Mouse (Mus musculus) liver, embryonic 11.5 days (tissue): ENCODE results near the gene Upf3b. TPM values are rescaled to one million over a fixed set of nuclear protein-coding genes. Genes with fewer than 3 reads are reported as not detected.

Experiments
- ATAC-seq: fragments of 200-750 bp; cut with Nextera tagmentation; replicated peaks from 2 replicates; pipeline ENCODE4 v1.8.0; 2017; ENCODE audit warnings: moderate number of reproducible peaks, mild to moderate bottlenecking, moderate TSS enrichment, moderate library complexity; ENCODE audit not compliant: low FRiP score
- DNase-seq: peaks from one replicate; pipeline ENCODE4 v3.0.0-alpha.2; 2017; ENCODE audit warnings: low spot score
- H3K27ac ChIP-seq: fragments of 300-500 bp; sonication (generic); 2 replicates; pipeline ENCODE4 v1.5.1; 2014; ENCODE audit warnings: mild to moderate bottlenecking, low read depth, low read length, control low read depth
- H3K27me3 ChIP-seq: fragments of 300-500 bp; sonication (generic); replicated peaks from 2 replicates; pipeline ENCODE4 v1.6.1; 2014; ENCODE audit warnings: low read length, mixed read lengths; ENCODE audit not compliant: control insufficient read depth, insufficient read depth
- H3K36me3 ChIP-seq: fragments of 300-500 bp; sonication (generic); 2 replicates; pipeline ENCODE4 v1.6.1; 2014; ENCODE audit warnings: mild to moderate bottlenecking, low read length, moderate library complexity, mixed read lengths; ENCODE audit not compliant: control insufficient read depth, insufficient read depth
- H3K4me1 ChIP-seq: fragments of 300-500 bp; sonication (generic); replicated peaks from 2 replicates; pipeline ENCODE4 v1.6.1; 2014; ENCODE audit warnings: low read length, mixed read lengths; ENCODE audit not compliant: control insufficient read depth, insufficient read depth
- H3K4me2 ChIP-seq: fragments of 300-500 bp; sonication (generic); 2 replicates; pipeline ENCODE4 v1.6.1; 2014; ENCODE audit warnings: mild to moderate bottlenecking, control low read depth, moderate library complexity
- H3K4me3 ChIP-seq: fragments of 300-500 bp; sonication (generic); 2 replicates; pipeline ENCODE4 v1.5.1; 2014; ENCODE audit warnings: low read depth, low read length, control low read depth
- H3K9ac ChIP-seq: fragments of 300-500 bp; sonication (generic); 2 replicates; pipeline ENCODE4 v1.6.1; 2014; ENCODE audit warnings: low read depth, low read length, control low read depth
- H3K9me3 ChIP-seq: fragments of 300-500 bp; sonication (generic); 2 replicates; pipeline ENCODE4 v1.6.1; 2016; ENCODE audit warnings: low read length, inconsistent platforms, mixed read lengths; ENCODE audit not compliant: control insufficient read depth
- WGBS: fragments of 180-500 bp; shearing (Covaris S2); extraction: QIAGEN DNeasy Blood & Tissue Kit; methylation state at CpG from one replicate; pipeline ENCODE4 v1.1.7; 2014; 5-methylcytosine and 5-hydroxymethylcytosine counted together
- polyA plus RNA-seq: library from polyadenylated mRNA; unstranded; fragments of >200 nt; fragmentation: Nextera tagmentation; extraction: Ambion mirVana; gene quantifications from 2 replicates; pipeline ENCODE4 v1.2.1, GENCODE M21; 2014

The Upf3b gene
- polyA plus RNA-seq, 1 experiment from 2014 or later = 20.9 TPM

- Histone ChIP-seq H3K4me2 (no peak overlapping the region), H3K27ac (no peak overlapping the region), H3K4me1 (no peaks in the 10 kb centered on the region), H3K27me3 (peaks cover 8% of the 10 kb centered on the region), H3K36me3 (no peaks in the 10 kb centered on the region), H3K4me3 (no peak overlapping the region), H3K9me3 (no peaks in the 10 kb centered on the region), H3K9ac (no peak overlapping the region)
- ATAC-seq = no peak
- DNase-seq = no peak
- WGBS = 68% methylated on average over 3 of the region's 3 CpGs
These were observed 9.5 kb upstream of the Upf3b start for GRCm38 (mm10) chrX:37119585-37119984.

DNA sequence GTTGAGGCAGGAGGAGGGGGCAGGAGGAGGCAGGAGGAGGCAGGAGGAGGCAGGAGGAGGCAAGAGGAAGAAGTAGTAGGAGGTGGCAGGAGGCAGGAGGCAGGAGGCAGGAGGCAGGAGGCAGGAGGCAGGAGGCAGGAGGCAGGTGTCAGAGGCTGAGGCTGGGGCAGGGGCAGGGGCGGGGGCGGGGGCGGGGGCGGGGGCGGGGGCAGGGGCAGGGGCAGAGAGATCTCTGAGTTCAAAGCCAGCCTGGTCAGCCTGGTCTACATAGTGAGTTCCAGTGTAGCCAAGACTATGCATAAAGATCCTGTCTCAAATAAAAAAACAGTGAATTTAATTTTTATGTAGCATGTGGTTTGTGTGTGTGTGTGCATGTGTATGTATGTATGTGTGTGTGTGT, 7.0 kb upstream of the Upf3b start:
- Histone ChIP-seq H3K27me3 (peaks cover 8% of the 10 kb centered on the region), H3K9ac (no peak overlapping the region), H3K36me3 (no peaks in the 10 kb centered on the region), H3K4me3 (no peak overlapping the region), H3K4me2 (no peak overlapping the region), H3K27ac (no peak overlapping the region), H3K4me1 (no peaks in the 10 kb centered on the region), H3K9me3 (no peaks in the 10 kb centered on the region)
- 33% methylated on average over 4 of the region's 5 CpGs for WGBS
- ATAC-seq = no peak
- DNase-seq = no peak

GRCm38 (mm10) chrX:37110881-37111193, 715 bp upstream of the Upf3b start:
- Histone ChIP-seq H3K36me3 (no peaks in the 10 kb centered on the region), H3K9me3 (no peaks in the 10 kb centered on the region), H3K27me3 (no peaks in the 10 kb centered on the region; the same call in 1 of the 2 replicates), H3K9ac (no peak overlapping the region), H3K4me1 (no peaks in the 10 kb centered on the region), H3K27ac (no peak overlapping the region), H3K4me2 (peak overlapping the region; percentile 28; the same call in 1 of the 2 replicates), H3K4me3 (no peak overlapping the region)
- ATAC-seq = no peak
- DNase-seq = no peak
- WGBS = 74% methylated on average over 4 of the region's 4 CpGs

DNA sequence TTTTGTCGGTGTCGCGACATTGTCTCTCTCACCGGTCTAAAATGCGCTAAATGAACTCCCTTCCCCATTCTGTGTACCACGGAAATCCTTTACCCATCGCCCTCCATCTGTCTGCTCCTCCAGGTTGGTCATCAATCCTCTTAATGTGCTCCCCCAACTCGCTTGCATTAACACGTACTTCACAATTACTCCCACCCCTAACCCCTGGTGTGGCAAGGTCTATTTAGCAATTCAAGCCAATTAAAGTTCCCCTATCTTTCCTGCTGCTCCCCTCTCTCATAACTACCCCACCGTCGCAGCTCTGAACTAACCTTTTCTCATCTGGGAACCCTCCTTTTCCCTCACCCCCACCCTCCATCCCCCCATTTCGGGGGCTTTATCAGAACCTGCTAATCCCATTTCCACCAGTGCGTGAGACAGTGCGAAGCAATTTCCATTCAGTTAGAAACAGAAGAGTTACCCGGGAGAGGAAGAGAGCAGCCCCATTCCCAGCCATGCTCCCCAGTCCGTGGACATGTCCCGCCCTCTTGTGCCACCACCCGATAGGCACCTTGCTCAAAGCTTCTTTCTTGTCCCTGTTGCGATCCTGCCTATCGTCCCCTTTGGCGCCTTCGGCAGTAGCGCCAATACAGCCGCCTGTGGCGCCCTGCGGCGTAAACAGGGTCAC, 463 bp downstream of the Upf3b start:
- Histone ChIP-seq H3K27me3 (no peaks in the 10 kb centered on the region), H3K4me2 (peak overlapping the region; percentile 71), H3K27ac (peak overlapping the region; percentile 79), H3K9me3 (no peaks in the 10 kb centered on the region), H3K4me3 (peak overlapping the region; percentile 65), H3K4me1 (no peaks in the 10 kb centered on the region), H3K9ac (peak overlapping the region; percentile 73), H3K36me3 (no peaks in the 10 kb centered on the region)
- DNase-seq (no peak), ATAC-seq (peak; percentile 82)
- 13% methylated on average over 27 of the region's 27 CpGs for WGBS

DNA sequence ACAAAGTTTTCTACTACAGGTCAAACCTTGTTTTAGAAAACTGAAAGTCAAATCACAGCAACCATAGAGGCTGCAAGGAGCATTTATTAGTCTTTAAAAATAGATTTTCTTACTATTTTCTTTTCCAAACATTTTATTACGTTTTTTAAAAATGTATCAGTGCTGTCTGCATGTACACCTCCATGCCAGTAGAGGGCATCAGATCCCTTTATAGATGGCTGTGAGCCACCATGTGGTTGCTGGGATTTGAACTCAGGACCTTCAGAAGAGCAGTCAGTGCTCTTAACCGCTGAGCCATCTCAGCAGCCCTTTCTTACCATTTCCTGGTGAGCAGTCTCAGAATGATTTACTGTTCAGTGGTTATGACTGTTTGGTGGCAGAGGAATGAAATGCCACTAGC, 6.3 kb downstream of the Upf3b start:
- no peaks in the 10 kb centered on the region for H3K4me1 ChIP-seq

GRCm38 (mm10) chrX:37098681-37099080, 11.4 kb downstream of the Upf3b start:
- Histone ChIP-seq H3K27ac (no peak overlapping the region), H3K9me3 (no peaks in the 10 kb centered on the region), H3K4me2 (no peak overlapping the region), H3K36me3 (0 out of 2 replicates have a peak, but pooled peaks cover 2% of the 10 kb centered on the region), H3K4me3 (no peak overlapping the region), H3K9ac (no peak overlapping the region), H3K27me3 (no peaks in the 10 kb centered on the region), H3K4me1 (no peaks in the 10 kb centered on the region)
- ATAC-seq (no peak), DNase-seq (no peak)
- WGBS = 82% methylated on average over 3 of the region's 3 CpGs

More for the DNA sequence above, 6.3 kb downstream of the Upf3b start:
- no peaks in the 10 kb centered on the region for H3K9me3 ChIP-seq
- ATAC-seq (no peak), DNase-seq (no peak)
- no peak overlapping the region for H3K27ac ChIP-seq
- no peak overlapping the region for H3K4me2 ChIP-seq
- H3K27me3 ChIP-seq = no peaks in the 10 kb centered on the region
- no peak overlapping the region for H3K9ac ChIP-seq
- no peaks in the 10 kb centered on the region; the same call in 1 of the 2 replicates for H3K36me3 ChIP-seq
- 79% methylated on average over 2 of the region's 2 CpGs for WGBS
- H3K4me3 ChIP-seq = no peak overlapping the region

DNA sequence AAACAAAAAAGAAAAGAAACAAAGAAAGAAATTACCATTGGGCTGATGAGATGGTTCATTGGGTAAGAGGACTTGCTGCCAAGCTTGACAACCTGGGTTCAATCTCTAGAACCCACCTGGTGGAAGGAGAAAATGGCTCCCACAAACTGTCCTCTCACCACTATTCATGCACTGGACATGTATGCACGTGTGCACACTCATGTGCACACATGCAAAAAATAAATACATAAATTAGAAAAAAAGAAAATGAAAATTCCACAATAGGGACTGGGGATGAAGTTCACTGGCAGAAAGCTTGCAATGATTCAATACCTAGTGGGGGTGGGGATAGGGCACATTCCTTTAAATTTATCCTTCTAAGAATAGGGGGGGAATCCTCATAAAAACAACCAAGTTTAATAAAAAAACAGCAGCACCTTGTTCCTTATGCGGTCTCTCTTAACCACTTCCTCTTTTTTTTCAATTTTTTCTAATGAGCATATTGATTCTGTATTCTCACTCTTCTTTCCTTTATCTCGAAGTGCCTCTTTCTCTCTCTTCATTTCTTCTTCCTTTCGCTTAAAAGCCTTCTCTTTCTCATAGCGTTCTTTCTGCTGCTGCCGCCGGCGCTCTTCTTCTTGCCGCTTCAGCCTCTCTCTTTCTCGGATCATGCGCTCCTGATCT, 14.9 kb downstream of the Upf3b start:
- H3K27me3 ChIP-seq = no peaks in the 10 kb centered on the region
- H3K4me3 ChIP-seq = no peak overlapping the region
- H3K9ac ChIP-seq = no peak overlapping the region
- no peak overlapping the region for H3K4me2 ChIP-seq
- DNase-seq = no peak
- ATAC-seq = no peak
- H3K27ac ChIP-seq = no peak overlapping the region
- 0 out of 2 replicates have a peak, but pooled peaks cover 2% of the 10 kb centered on the region for H3K36me3 ChIP-seq
- H3K9me3 ChIP-seq = no peaks in the 10 kb centered on the region
- H3K4me1 ChIP-seq = no peaks in the 10 kb centered on the region
- 83% methylated on average over 11 of the region's 11 CpGs for WGBS

- ATAC-seq = no peak
- H3K36me3 ChIP-seq = no peaks in the 10 kb centered on the region
- no peak overlapping the region for H3K27ac ChIP-seq
- H3K4me2 ChIP-seq = no peak overlapping the region
- no peaks in the 10 kb centered on the region for H3K9me3 ChIP-seq
- no peak for DNase-seq
- no peaks in the 10 kb centered on the region for H3K4me1 ChIP-seq
- H3K27me3 ChIP-seq = no peaks in the 10 kb centered on the region
- WGBS = 84% methylated on average over 3 of the region's 3 CpGs
- H3K4me3 ChIP-seq = no peak overlapping the region
- no peak overlapping the region for H3K9ac ChIP-seq
These were observed 18.7 kb downstream of the Upf3b start for GRCm38 (mm10) chrX:37091457-37091856.

DNA sequence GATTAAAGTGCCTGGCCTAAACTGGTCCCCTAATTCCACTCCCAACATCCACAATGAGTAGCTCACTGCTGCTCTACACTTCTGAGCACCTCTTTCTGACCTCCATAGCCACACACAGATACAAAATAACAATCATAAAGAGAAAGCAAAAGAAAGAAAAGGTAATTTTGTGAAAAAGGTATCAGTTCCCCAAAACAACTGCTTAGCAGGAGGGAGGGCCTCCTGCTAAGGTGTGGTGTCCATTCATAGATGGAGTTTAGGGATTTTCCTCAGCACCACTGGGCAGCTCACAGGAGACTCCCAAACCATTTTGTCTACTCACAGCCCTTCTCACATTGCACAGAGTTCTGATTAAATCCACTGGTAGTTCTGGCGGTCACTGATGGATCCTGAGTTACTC, 21.3 kb downstream of the Upf3b start:
- no peak overlapping the region for H3K4me2 ChIP-seq
- no peak for ATAC-seq
- WGBS = 84% methylated on average over 1 of the region's 1 CpGs

More for the DNA sequence above, 21.3 kb downstream of the Upf3b start:
- Histone ChIP-seq H3K27ac (no peak overlapping the region), H3K4me1 (no peaks in the 10 kb centered on the region), H3K9me3 (no peaks in the 10 kb centered on the region), H3K36me3 (no peaks in the 10 kb centered on the region), H3K27me3 (no peaks in the 10 kb centered on the region), H3K9ac (no peak overlapping the region), H3K4me3 (no peak overlapping the region)
- DNase-seq = no peak
